10 mouse cellular contexts compared by ENCODE assay signal in the genomic region with DNA sequence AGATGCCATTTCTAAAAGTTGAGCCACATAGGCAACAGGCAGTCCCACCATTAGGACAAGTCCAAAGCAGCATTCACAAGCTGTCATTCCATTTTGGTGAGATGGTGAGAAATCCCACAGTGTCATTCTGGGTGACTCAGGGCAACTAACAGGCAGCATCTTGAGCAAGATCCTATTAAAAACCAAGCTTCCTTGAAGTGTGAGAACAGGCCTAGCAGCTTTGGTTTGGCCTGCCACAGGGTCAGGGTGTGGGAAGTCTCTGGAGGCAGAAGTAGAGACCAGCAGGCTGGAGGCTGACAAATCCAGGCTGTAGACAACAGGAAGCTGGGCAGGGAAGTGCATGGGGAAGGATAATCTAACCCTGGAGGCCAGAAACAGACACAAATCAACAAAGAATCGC. TPM values are rescaled to one million over a fixed set of nuclear protein-coding genes. Genes with fewer than 3 reads are reported as not detected.
A peak's percentile ranks its signal among the peaks of the same experiment; 100 is the strongest.
DNase-seq lines count a peak whose midpoint lies in the region; ATAC-seq and TF ChIP-seq lines count a peak whose summit lies in the region.
"Had no signal": no experiment of that assay in that cellular context is flagged by ENCODE, and none has a peak within 500 bp of the region (broad histone marks: within the 10 kb centered on the region; RNA-seq: fewer than 3 reads in every experiment).

No protein-coding gene starts in this region.

- H3K4me2 ChIP-seq in midbrain, embryonic 11.5 days: no peak overlapping the region
- H3K4me2 ChIP-seq in midbrain, embryonic 14.5 days (ENCODE audit: low read length): no peak overlapping the region
- no peak overlapping the region for H3K4me2 ChIP-seq in myocyte (ENCODE audit: low read depth)
- H3K4me2 ChIP-seq in hindbrain, embryonic 11.5 days (replicated peaks; ENCODE audit: low read depth, low read length): no peak overlapping the region
- H3K4me2 ChIP-seq in hindbrain, embryonic 13.5 days: no peak overlapping the region

- TF ChIP-seq POLR2A in myocyte (IDR thresholded peaks at IDR 0.05; ENCODE audit: insufficient read length, low read depth): no peak
- TF ChIP-seq POLR2A in cerebellum, adult 2 months (IDR thresholded peaks at IDR 0.05; ENCODE audit: borderline replicate concordance, insufficient read depth, low read length): no peak

- no peak overlapping the region for H3K9ac ChIP-seq in midbrain, embryonic 11.5 days (ENCODE audit: low read length)
- H3K9ac ChIP-seq in midbrain, embryonic 14.5 days (replicated peaks; ENCODE audit: low read length): no peak overlapping the region
- H3K9ac ChIP-seq in hindbrain, embryonic 11.5 days (ENCODE audit: low read depth, low read length): no peak overlapping the region
- no peak overlapping the region for H3K9ac ChIP-seq in hindbrain, embryonic 13.5 days
- H3K9ac ChIP-seq: liver, postnatal 0 days had no signal

- TF ChIP-seq CTCF in cerebellum, adult 2 months (IDR thresholded peaks at IDR 0.05; ENCODE audit: borderline replicate concordance, insufficient read depth, low read depth, low read length): no peak

- no peaks in the 10 kb centered on the region for H3K79me2 ChIP-seq in myocyte (ENCODE audit: control insufficient read depth, insufficient read depth)

- no peaks in the 10 kb centered on the region; the same call in 1 of the 2 replicates for H3K36me3 ChIP-seq in midbrain, embryonic 11.5 days (ENCODE audit: control insufficient read depth, insufficient read depth, low read length)
- no peaks in the 10 kb centered on the region for H3K36me3 ChIP-seq in midbrain, embryonic 14.5 days (ENCODE audit: control insufficient read depth, insufficient read depth, low read length)
- H3K36me3 ChIP-seq in myocyte (ENCODE audit: control insufficient read depth, insufficient read depth): no peaks in the 10 kb centered on the region
- no peaks in the 10 kb centered on the region for H3K36me3 ChIP-seq in hindbrain, embryonic 11.5 days (ENCODE audit: control insufficient read depth, insufficient read depth, low read length)
- no peaks in the 10 kb centered on the region for H3K36me3 ChIP-seq in hindbrain, embryonic 13.5 days

- peak; percentile 47 for DNase-seq in midbrain, embryonic 11.5 days (ENCODE audit: low spot score, missing footprints)
- DNase-seq in midbrain, embryonic 14.5 days: no peak
- DNase-seq in heart, postnatal 4 days: peak; percentile 14
- no peak for DNase-seq in hindbrain, embryonic 11.5 days (ENCODE audit: low spot score)
- no peak for DNase-seq in cerebellum, adult 2 months
- DNase-seq: kidney, postnatal 25 days; liver, postnatal 0 days had no signal

- no peaks in the 10 kb centered on the region for H3K27me3 ChIP-seq in midbrain, embryonic 11.5 days (ENCODE audit: control insufficient read depth, insufficient read depth, low read length)
- H3K27me3 ChIP-seq in midbrain, embryonic 14.5 days (ENCODE audit: control insufficient read depth, insufficient read depth, low read length): no peaks in the 10 kb centered on the region
- no peaks in the 10 kb centered on the region for H3K27me3 ChIP-seq in myocyte (ENCODE audit: control insufficient read depth, insufficient read depth, insufficient read length)
- no peaks in the 10 kb centered on the region for H3K27me3 ChIP-seq in hindbrain, embryonic 11.5 days (ENCODE audit: control insufficient read depth, insufficient read depth, low read length)
- H3K27me3 ChIP-seq in cerebellum, adult 2 months (ENCODE audit: control insufficient read depth, insufficient read depth, low read length): no peaks in the 10 kb centered on the region
- no peaks in the 10 kb centered on the region for H3K27me3 ChIP-seq in hindbrain, embryonic 13.5 days

- H3K4me3 ChIP-seq in midbrain, embryonic 11.5 days (ENCODE audit: low read depth, low read length): no peak overlapping the region
- no peak overlapping the region for H3K4me3 ChIP-seq in midbrain, embryonic 14.5 days (replicated peaks; ENCODE audit: low read depth, low read length)
- H3K4me3 ChIP-seq in myocyte: no peak overlapping the region
- H3K4me3 ChIP-seq in hindbrain, embryonic 11.5 days (ENCODE audit: low read depth, low read length): no peak overlapping the region
- H3K4me3 ChIP-seq in cerebellum, adult 2 months (replicated peaks; ENCODE audit: insufficient read depth, low read depth, low read length): no peak overlapping the region
- no peak overlapping the region for H3K4me3 ChIP-seq in hindbrain, embryonic 13.5 days

- no peaks in the 10 kb centered on the region for H3K4me1 ChIP-seq in midbrain, embryonic 11.5 days (ENCODE audit: control insufficient read depth, insufficient read depth, low read length)
- H3K4me1 ChIP-seq in midbrain, embryonic 14.5 days (ENCODE audit: control insufficient read depth, insufficient read depth, low read length): no peaks in the 10 kb centered on the region
- no peaks in the 10 kb centered on the region for H3K4me1 ChIP-seq in hindbrain, embryonic 11.5 days (replicated peaks; ENCODE audit: control insufficient read depth, insufficient read depth, low read length)
- H3K4me1 ChIP-seq in cerebellum, adult 2 months (ENCODE audit: control insufficient read depth, insufficient read depth, low read length): no peaks in the 10 kb centered on the region
- H3K4me1 ChIP-seq in hindbrain, embryonic 13.5 days (replicated peaks): no peaks in the 10 kb centered on the region

- no peak for ATAC-seq in midbrain, embryonic 11.5 days (ENCODE audit: low FRiP score)
- ATAC-seq in midbrain, embryonic 14.5 days (ENCODE audit: low FRiP score, low TSS enrichment): no peak
- peak; percentile 56 for ATAC-seq in common myeloid progenitor, adult 5-6 weeks (replicated peaks; ENCODE audit: low read depth, poor library complexity, severe bottlenecking)
- ATAC-seq in hindbrain, embryonic 11.5 days (ENCODE audit: low FRiP score): no peak
- ATAC-seq in hindbrain, embryonic 13.5 days (ENCODE audit: low FRiP score): no peak
- ATAC-seq: liver, postnatal 0 days had no signal

- H3ac ChIP-seq in myocyte (ENCODE audit: control insufficient read depth, insufficient read length): no peak overlapping the region

- no peaks in the 10 kb centered on the region for H3K9me3 ChIP-seq in midbrain, embryonic 11.5 days (ENCODE audit: control insufficient read depth, low read length)
- no peaks in the 10 kb centered on the region for H3K9me3 ChIP-seq in midbrain, embryonic 14.5 days (ENCODE audit: control insufficient read depth, low read length)
- H3K9me3 ChIP-seq in hindbrain, embryonic 11.5 days (ENCODE audit: control insufficient read depth, low read length): no peaks in the 10 kb centered on the region
- no peaks in the 10 kb centered on the region for H3K9me3 ChIP-seq in hindbrain, embryonic 13.5 days

- WGBS in midbrain, embryonic 11.5 days: 77% methylated on average over 1 of the region's 1 CpGs
- WGBS in midbrain, embryonic 14.5 days: 78% methylated on average over 1 of the region's 1 CpGs
- 90% methylated on average over 1 of the region's 1 CpGs for WGBS in hindbrain, embryonic 11.5 days
- WGBS in cerebellum, adult 2 months: 89% methylated on average over 1 of the region's 1 CpGs
- WGBS in hindbrain, embryonic 13.5 days: 82% methylated on average over 1 of the region's 1 CpGs

- no peak overlapping the region for H3K27ac ChIP-seq in midbrain, embryonic 11.5 days (ENCODE audit: low read depth, low read length)
- H3K27ac ChIP-seq in midbrain, embryonic 14.5 days (replicated peaks; ENCODE audit: low read depth, low read length): no peak overlapping the region
- no peak overlapping the region for H3K27ac ChIP-seq in hindbrain, embryonic 11.5 days (ENCODE audit: low read depth, low read length)
- H3K27ac ChIP-seq in cerebellum, adult 2 months (ENCODE audit: insufficient read depth, low read length): no peak overlapping the region
- no peak overlapping the region for H3K27ac ChIP-seq in hindbrain, embryonic 13.5 days

TF ChIP-seq in myocyte, 11 proteins besides CTCF, POLR2A, EP300 and RAD21:
- TF ChIP-seq CEBPB (IDR thresholded peaks at IDR 0.05; ENCODE audit: insufficient read depth, poor library complexity, severe bottlenecking) (0 out of 2 replicates have a peak, but pooled peaks have one; percentile 55), TCF12 (IDR thresholded peaks at IDR 0.05; ENCODE audit: insufficient read depth, poor library complexity, severe bottlenecking) (no peak)

RNA-seq across cellular contexts. Expression of a gene that starts 22.4 kb away (rescaled TPM):
- polyA plus RNA-seq in midbrain, embryonic 11.5 days (2014; fragmentation: Nextera tagmentation; extraction: Ambion mirVana): 0.98 and 1.1 TPM in 2 replicates
- polyA plus RNA-seq in midbrain, embryonic 14.5 days (2014; fragmentation: Nextera tagmentation; extraction: Ambion mirVana): 3.7 and 4.8 TPM in 2 replicates
- total RNA-seq in common myeloid progenitor, adult 5-6 weeks (2017): 1.6 and 7.5 TPM in 2 replicates
- 1 to 10 TPM; 4.8 to 6.5 TPM for total RNA-seq in heart, postnatal 4 days (2021)
- 1.0 TPM for polyA plus RNA-seq in myocyte (2012; fragmentation: generic; extraction: Trizol)
- 3.7 TPM in 2 replicates for polyA plus RNA-seq in hindbrain, embryonic 11.5 days (2014; fragmentation: Nextera tagmentation; extraction: Ambion mirVana)
- polyA plus RNA-seq in cerebellum, adult 2 months (2012; rRNA removed): 1.0 and 1.9 TPM in 2 replicates
- polyA plus RNA-seq in hindbrain, embryonic 13.5 days (2015; fragmentation: Nextera tagmentation; extraction: Ambion mirVana): 3.7 and 6.0 TPM in 2 replicates

RNA-seq across cellular contexts. Expression of a gene that starts 22.7 kb away (rescaled TPM):
- 19.2 and 20.1 TPM in 2 replicates for polyA plus RNA-seq in midbrain, embryonic 11.5 days (2014; fragmentation: Nextera tagmentation; extraction: Ambion mirVana)
- 22.4 and 26.7 TPM in 2 replicates for polyA plus RNA-seq in midbrain, embryonic 14.5 days (2014; fragmentation: Nextera tagmentation; extraction: Ambion mirVana)
- total RNA-seq in common myeloid progenitor, adult 5-6 weeks (2017): 7.2 and 8.4 TPM in 2 replicates
- total RNA-seq in heart, postnatal 4 days (2021): 1 to 10 TPM; 3.6 to 5.2 TPM
- 3.6 TPM for polyA plus RNA-seq in myocyte (2012; fragmentation: generic; extraction: Trizol)
- polyA plus RNA-seq in hindbrain, embryonic 11.5 days (2014; fragmentation: Nextera tagmentation; extraction: Ambion mirVana): 16.2 and 18.2 TPM in 2 replicates
- polyA plus RNA-seq in cerebellum, adult 2 months (2012; rRNA removed): 11.0 and 11.5 TPM in 2 replicates
- polyA plus RNA-seq in hindbrain, embryonic 13.5 days (2015; fragmentation: Nextera tagmentation; extraction: Ambion mirVana): 21.2 and 21.5 TPM in 2 replicates

Comparison
In these comparisons a context has a peak if more than half of its experiments do, and no peak if none do; other contexts are left out.
1. DNase-seq: peak in midbrain, embryonic 11.5 days (single experiment) and heart, postnatal 4 days (single experiment); none in midbrain, embryonic 14.5 days (single experiment), hindbrain, embryonic 11.5 days (single experiment) and cerebellum, adult 2 months (0 of 2).